In genomic region chr17:31342191-31342590, GRCm38 (mm10) we compare ENCODE assay signal across 22 mouse cellular contexts. TPM values are rescaled to one million over a fixed set of nuclear protein-coding genes. Genes with fewer than 3 reads are reported as not detected.
DNase-seq lines count a peak whose midpoint lies in the region; ATAC-seq and TF ChIP-seq lines count a peak whose summit lies in the region.
"Had no signal": no experiment of that assay in that cellular context is flagged by ENCODE, and none has a peak within 500 bp of the region (broad histone marks: within the 10 kb centered on the region; RNA-seq: fewer than 3 reads in every experiment).

No protein-coding gene starts in this region.

- no peaks in the 10 kb centered on the region for H3K27me3 ChIP-seq in embryonic facial prominence, embryonic 14.5 days (replicated peaks; ENCODE audit: control insufficient read depth, insufficient read depth, low read length)
- no peaks in the 10 kb centered on the region for H3K27me3 ChIP-seq in embryonic facial prominence, embryonic 10.5 days (replicated peaks; ENCODE audit: low read depth, poor library complexity, severe bottlenecking)
- H3K27me3 ChIP-seq in hindbrain, postnatal 0 days (ENCODE audit: insufficient read depth, low read length): no peaks in the 10 kb centered on the region
- no peaks in the 10 kb centered on the region for H3K27me3 ChIP-seq in hindbrain, embryonic 10.5 days (ENCODE audit: insufficient read depth, poor library complexity, severe bottlenecking)
- H3K27me3 ChIP-seq: limb, embryonic 13.5 days; lung, embryonic 15.5 days; Patski had no signal

- ATAC-seq in embryonic facial prominence, embryonic 14.5 days (ENCODE audit: low read depth): no peak
- ATAC-seq in hindbrain, postnatal 0 days: peak; percentile 37; the same call in 1 of the 2 replicates
- ATAC-seq: CD4-positive, CD25-positive, alpha-beta regulatory T cell, adult 4 months; forebrain, embryonic 14.5 days; Patski had no signal

- no peak overlapping the region for H3K4me3 ChIP-seq in embryonic facial prominence, embryonic 14.5 days (ENCODE audit: low read depth, low read length)
- H3K4me3 ChIP-seq in embryonic facial prominence, embryonic 10.5 days: no peak overlapping the region
- H3K4me3 ChIP-seq in hindbrain, postnatal 0 days (ENCODE audit: low read length): no peak overlapping the region
- no peak overlapping the region for H3K4me3 ChIP-seq in hindbrain, embryonic 10.5 days
- H3K4me3 ChIP-seq: limb, embryonic 13.5 days; lung, embryonic 15.5 days had no signal

- no peak for TF ChIP-seq CTCF in hindbrain, postnatal 0 days (IDR thresholded peaks at IDR 0.05; ENCODE audit: low read depth)

- H3K9ac ChIP-seq in embryonic facial prominence, embryonic 14.5 days (ENCODE audit: low read depth, low read length): no peak overlapping the region
- no peak overlapping the region for H3K9ac ChIP-seq in hindbrain, postnatal 0 days (replicated peaks; ENCODE audit: low read length)
- H3K9ac ChIP-seq: limb, embryonic 13.5 days; liver, embryonic 14.5 days; lung, embryonic 15.5 days had no signal

- no peak overlapping the region for H3K27ac ChIP-seq in embryonic facial prominence, embryonic 14.5 days (replicated peaks; ENCODE audit: low read depth, low read length)
- H3K27ac ChIP-seq in embryonic facial prominence, embryonic 10.5 days (replicated peaks): no peak overlapping the region
- H3K27ac ChIP-seq in hindbrain, postnatal 0 days: no peak overlapping the region
- no peak overlapping the region for H3K27ac ChIP-seq in hindbrain, embryonic 10.5 days
- H3K27ac ChIP-seq: limb, embryonic 13.5 days; liver, embryonic 14.5 days; lung, embryonic 15.5 days had no signal

- H3K4me1 ChIP-seq in embryonic facial prominence, embryonic 14.5 days (ENCODE audit: control insufficient read depth, insufficient read depth, low read length): no peaks in the 10 kb centered on the region
- H3K4me1 ChIP-seq in embryonic facial prominence, embryonic 10.5 days: peaks cover 9% of the 10 kb centered on the region
- H3K4me1 ChIP-seq in hindbrain, postnatal 0 days (ENCODE audit: insufficient read depth, low read length): no peaks in the 10 kb centered on the region
- H3K4me1 ChIP-seq in hindbrain, embryonic 10.5 days (replicated peaks): peaks cover 23% of the 10 kb centered on the region
- H3K4me1 ChIP-seq: limb, embryonic 13.5 days; lung, embryonic 15.5 days had no signal

- no peak overlapping the region for H3K4me2 ChIP-seq in embryonic facial prominence, embryonic 14.5 days (ENCODE audit: low read depth, low read length)
- H3K4me2 ChIP-seq in hindbrain, postnatal 0 days (ENCODE audit: low read depth, low read length): no peak overlapping the region
- H3K4me2 ChIP-seq: heart, embryonic 11.5 days; limb, embryonic 13.5 days; lung, embryonic 15.5 days had no signal

- H3K9me3 ChIP-seq in embryonic facial prominence, embryonic 14.5 days (ENCODE audit: control insufficient read depth, low read length): no peaks in the 10 kb centered on the region
- no peaks in the 10 kb centered on the region for H3K9me3 ChIP-seq in embryonic facial prominence, embryonic 10.5 days
- H3K9me3 ChIP-seq in hindbrain, postnatal 0 days (ENCODE audit: low read length): no peaks in the 10 kb centered on the region
- no peaks in the 10 kb centered on the region for H3K9me3 ChIP-seq in hindbrain, embryonic 10.5 days
- H3K9me3 ChIP-seq: limb, embryonic 13.5 days; lung, embryonic 15.5 days had no signal

- WGBS in embryonic facial prominence, embryonic 14.5 days: 66% methylated on average over 6 of the region's 6 CpGs
- 82% methylated on average over 6 of the region's 6 CpGs for whole genome bisulfite sequencing in embryonic facial prominence, embryonic 10.5 days
- WGBS in hindbrain, postnatal 0 days: 50% methylated on average over 6 of the region's 6 CpGs
- WGBS in hindbrain, embryonic 10.5 days: 71% methylated on average over 6 of the region's 6 CpGs

- DNase-seq in embryonic facial prominence, embryonic 14.5 days (ENCODE audit: low spot score): peak; percentile 33
- no peak for DNase-seq in embryonic facial prominence, embryonic 10.5 days (ENCODE audit: low spot score)
- peak; percentile 62 for DNase-seq in hindbrain, postnatal 0 days (ENCODE audit: low spot score)
- no peak for DNase-seq in hindbrain, embryonic 10.5 days (ENCODE audit: low spot score)
- peak; percentile 47 for DNase-seq in right cerebral cortex, adult 18-20 months
- no peak for DNase-seq in right cerebral cortex, postnatal 4 days
- peak; percentile 42 for DNase-seq in right cerebral cortex, postnatal 25 days
- DNase-seq in heart, adult 9 months (ENCODE audit: low spot score in 2 of 2): no peak
- DNase-seq: adrenal gland, postnatal 10 days; cerebellum, adult 11 months; cerebellum, postnatal 14 days; heart, postnatal 10 days; kidney, adult 18-20 months; kidney, postnatal 10 days; lung, postnatal 4 days had no signal

- H3K36me3 ChIP-seq in embryonic facial prominence, embryonic 14.5 days (ENCODE audit: control insufficient read depth, insufficient read depth, low read length): no peaks in the 10 kb centered on the region
- H3K36me3 ChIP-seq in embryonic facial prominence, embryonic 10.5 days (replicated peaks): no peaks in the 10 kb centered on the region
- H3K36me3 ChIP-seq in hindbrain, postnatal 0 days (ENCODE audit: insufficient read depth, low read length): no peaks in the 10 kb centered on the region
- no peaks in the 10 kb centered on the region; the same call in 1 of the 2 replicates for H3K36me3 ChIP-seq in hindbrain, embryonic 10.5 days
- H3K36me3 ChIP-seq: limb, embryonic 13.5 days; lung, embryonic 15.5 days had no signal

RNA-seq across cellular contexts. Expression of gene Pde9a, which starts 43.8 kb away (rescaled TPM):
- 14.5 and 18.7 TPM in 2 replicates for polyA plus RNA-seq in embryonic facial prominence, embryonic 14.5 days (2014; fragmentation: Nextera tagmentation; extraction: Ambion mirVana)
- 16.9 and 18.9 TPM in 2 replicates for polyA plus RNA-seq in embryonic facial prominence, embryonic 10.5 days (2016; fragmentation: Nextera tagmentation; extraction: Ambion mirVana)
- 34.4 and 39.8 TPM in 2 replicates for total RNA-seq in hindbrain, postnatal 0 days (2014; rRNA removed)
- 35.2 and 36.3 TPM in 2 replicates for polyA plus RNA-seq in hindbrain, postnatal 0 days (2015; fragmentation: Nextera tagmentation; extraction: Ambion mirVana)
- 12.4 and 19.9 TPM in 2 replicates for polyA plus RNA-seq in hindbrain, embryonic 10.5 days (2016; fragmentation: Nextera tagmentation; extraction: Ambion mirVana)
- polyA plus RNA-seq: CD4-positive, CD25-positive, alpha-beta regulatory T cell, adult 4 months; Patski had no signal

RNA-seq across cellular contexts. Expression of gene Slc37a1, which starts 55.6 kb away (rescaled TPM):
- polyA plus RNA-seq in embryonic facial prominence, embryonic 14.5 days (2014; fragmentation: Nextera tagmentation; extraction: Ambion mirVana): 3.2 TPM in 2 replicates
- polyA plus RNA-seq in embryonic facial prominence, embryonic 10.5 days (2016; fragmentation: Nextera tagmentation; extraction: Ambion mirVana): 5.3 and 7.7 TPM in 2 replicates
- 8.8 and 10.7 TPM in 2 replicates for total RNA-seq in hindbrain, postnatal 0 days (2014; rRNA removed)
- polyA plus RNA-seq in hindbrain, postnatal 0 days (2015; fragmentation: Nextera tagmentation; extraction: Ambion mirVana): 5.7 and 6.8 TPM in 2 replicates
- polyA plus RNA-seq in hindbrain, embryonic 10.5 days (2016; fragmentation: Nextera tagmentation; extraction: Ambion mirVana): 9.0 and 17.3 TPM in 2 replicates

Comparison
In these comparisons a context has a peak if more than half of its experiments do, and no peak if none do; other contexts are left out.
1. DNase-seq: peak in embryonic facial prominence, embryonic 14.5 days (single experiment), hindbrain, postnatal 0 days (single experiment), right cerebral cortex, adult 18-20 months (single experiment) and right cerebral cortex, postnatal 25 days (single experiment); none in embryonic facial prominence, embryonic 10.5 days (single experiment), hindbrain, embryonic 10.5 days (single experiment), right cerebral cortex, postnatal 4 days (single experiment) and heart, adult 9 months (0 of 2).